Mouse (Mus musculus) cerebellum, adult 2 months (tissue): Measurements from ENCODE around the gene Hao2.

Experiments used
- CTCF ChIP-seq: fragments of 200-500 bp; IDR thresholded peaks from 2 replicates; pipeline ENCODE4 v1.5.1; 2011; ENCODE audit warnings: low read depth, mild to moderate bottlenecking, control low read depth, low read length, moderate library complexity, borderline replicate concordance; ENCODE audit not compliant: insufficient read depth
- POLR2A ChIP-seq: fragments of 200-500 bp; IDR thresholded peaks from 2 replicates; pipeline ENCODE4 v1.6.1; 2011; ENCODE audit warnings: low read length, control low read depth, borderline replicate concordance; ENCODE audit not compliant: insufficient read depth

DNA sequence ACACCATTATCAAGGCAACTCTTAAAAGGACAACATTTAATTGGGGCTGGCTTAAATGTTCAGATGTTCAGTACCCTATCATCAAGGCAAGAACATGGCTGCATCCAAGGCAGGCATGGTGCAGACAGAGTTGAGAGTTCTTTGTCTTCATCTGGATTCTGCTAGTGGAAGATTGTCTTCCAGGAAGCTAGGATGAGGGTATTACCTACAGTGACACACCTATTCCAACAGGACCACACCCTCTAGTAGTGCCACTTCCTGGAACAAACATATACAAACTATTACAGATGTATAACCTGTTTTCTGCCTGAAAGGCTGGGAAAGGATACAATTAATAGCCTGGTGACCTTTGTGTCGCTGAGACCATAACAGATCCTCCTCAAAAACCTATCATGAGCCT, 44.1 kb downstream of the Hao2 start:
- TF ChIP-seq POLR2A (no peak), CTCF (no peak)
